Mouse (Mus musculus) spleen, postnatal 4 days (tissue): ENCODE results near the gene Peg10.

ENCODE experiments used
- DNase-seq, 2 experiments: peaks; one replicate each; pipeline ENCODE4 v3.0.0; 2022; ENCODE audit warnings: low spot score in 2 of 2

The Peg10 gene

DNA sequence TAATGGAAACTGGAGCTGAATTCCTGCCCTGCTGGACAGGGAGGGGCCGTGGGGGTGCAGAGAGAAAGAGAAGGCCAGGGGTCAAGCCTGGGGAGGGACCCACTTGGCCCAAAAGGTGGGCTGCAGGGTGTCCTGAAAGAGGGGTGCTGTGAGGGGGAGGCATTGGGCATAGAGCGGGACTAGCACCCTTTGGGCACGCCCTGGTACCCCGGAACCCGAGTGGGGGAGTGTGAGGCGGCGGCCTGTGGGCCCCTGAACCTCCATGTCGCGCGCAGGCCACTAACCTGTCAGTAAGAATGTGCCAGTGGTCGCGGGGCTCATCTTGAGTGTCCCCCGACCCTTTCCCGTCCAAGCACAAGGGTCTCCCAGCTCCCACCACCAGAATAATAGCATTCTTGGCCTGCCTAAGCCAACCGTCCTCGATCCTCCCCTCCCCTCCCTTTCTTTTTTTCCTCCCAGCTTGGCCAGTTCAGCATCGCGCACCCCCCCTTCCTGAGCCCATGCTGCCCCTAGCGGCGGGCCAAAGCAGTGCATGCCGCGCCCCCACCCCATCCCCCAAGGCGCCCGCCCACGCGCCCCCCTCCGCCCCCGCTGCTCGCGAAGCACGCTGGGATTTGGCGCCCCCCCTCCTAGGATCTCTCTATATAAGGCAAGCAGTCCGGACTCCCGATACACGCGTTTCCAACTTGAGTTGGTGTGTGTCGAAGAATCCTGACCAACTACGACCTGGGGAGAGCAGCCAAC is at the start of gene Peg10, which contains the start of gene Sgce:
Peg10 (plus strand) TSS at position 611 of the 744 bp plus-strand sequence.
Sgce (minus strand) TSS at position 512 of the 744 bp plus-strand sequence.
- DNase-seq, result peak; percentile 42 to 79

DNA sequence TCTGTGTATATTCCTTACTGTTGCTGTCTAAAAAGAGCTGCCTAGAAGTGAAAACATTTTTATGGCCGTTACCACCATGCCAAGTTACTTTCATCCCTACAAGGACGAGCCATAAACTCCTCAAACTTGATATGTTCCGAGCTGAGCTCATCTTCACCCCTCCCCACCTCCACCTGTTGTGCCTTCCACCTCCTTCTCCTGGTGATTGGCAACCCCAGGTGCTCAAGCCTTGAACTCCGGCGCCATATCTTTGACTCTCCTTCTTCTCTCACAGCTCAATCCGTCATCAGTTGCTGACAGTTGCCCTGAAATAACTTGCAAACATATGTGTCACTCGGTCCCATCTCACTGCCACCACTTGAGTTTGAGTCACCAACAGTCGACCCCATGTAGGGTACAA is 45.5 kb upstream of the Peg10 start:
- no peak for DNase-seq

DNA sequence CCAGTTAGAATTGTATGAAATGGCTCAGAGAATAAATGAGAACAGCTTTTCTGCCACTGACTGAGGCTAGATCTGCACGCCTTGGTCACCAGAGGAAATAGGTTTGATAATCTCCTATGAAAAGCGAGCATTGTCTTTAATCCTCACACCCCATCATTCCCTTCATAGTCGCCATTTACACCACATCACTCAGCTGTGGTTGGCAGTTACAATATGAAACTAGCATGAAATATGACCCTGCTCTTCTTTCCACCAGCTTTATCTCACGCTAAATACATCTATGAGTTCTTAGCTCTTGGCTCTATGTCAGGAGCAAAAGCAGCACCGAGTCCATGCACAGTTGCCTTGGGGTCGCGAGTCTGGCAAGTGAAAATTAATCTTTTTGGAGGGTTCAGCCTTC is 43.2 kb upstream of the Peg10 start:
- DNase-seq, result no peak

DNA sequence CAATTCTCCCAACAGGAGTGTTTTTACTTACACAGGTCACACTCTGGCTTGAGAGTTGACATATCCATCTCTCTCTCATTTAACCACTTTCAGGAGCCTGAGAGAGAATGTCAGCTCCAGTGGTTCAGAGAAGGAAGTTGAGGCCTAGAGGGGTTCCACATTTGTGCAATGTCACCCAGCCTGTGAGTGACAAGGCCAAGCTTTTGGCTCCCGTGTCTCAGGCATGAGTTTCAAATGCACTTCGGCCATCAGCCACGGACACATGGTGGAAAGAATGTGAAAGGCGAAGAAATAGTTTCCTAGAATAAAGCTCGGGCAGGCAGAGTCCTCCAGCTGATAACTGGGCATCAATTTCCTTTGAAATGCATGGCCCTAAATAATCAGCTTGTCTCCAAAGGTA is 40.7 kb upstream of the Peg10 start:
- no peak for DNase-seq

DNA sequence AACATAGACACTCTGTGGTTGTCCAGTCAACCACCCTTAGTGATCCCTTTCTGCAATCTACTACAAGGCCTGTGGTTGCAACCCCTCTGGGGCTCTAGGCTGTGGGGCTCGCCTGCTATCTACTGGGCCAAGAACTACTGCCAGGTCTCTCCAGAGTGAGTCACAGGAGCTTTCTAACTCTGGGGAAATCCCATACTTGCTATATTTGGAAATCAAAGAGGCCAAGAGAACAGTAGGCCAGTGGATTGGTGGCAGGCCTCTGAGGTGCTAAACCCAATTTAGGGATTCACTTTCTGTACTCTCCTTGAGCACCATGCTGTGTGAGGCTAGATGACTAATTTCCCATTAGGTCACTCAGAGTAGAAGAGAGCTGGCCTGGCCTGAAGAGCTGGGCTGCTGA is 38.1 kb upstream of the Peg10 start:
- DNase-seq, result no peak

DNA sequence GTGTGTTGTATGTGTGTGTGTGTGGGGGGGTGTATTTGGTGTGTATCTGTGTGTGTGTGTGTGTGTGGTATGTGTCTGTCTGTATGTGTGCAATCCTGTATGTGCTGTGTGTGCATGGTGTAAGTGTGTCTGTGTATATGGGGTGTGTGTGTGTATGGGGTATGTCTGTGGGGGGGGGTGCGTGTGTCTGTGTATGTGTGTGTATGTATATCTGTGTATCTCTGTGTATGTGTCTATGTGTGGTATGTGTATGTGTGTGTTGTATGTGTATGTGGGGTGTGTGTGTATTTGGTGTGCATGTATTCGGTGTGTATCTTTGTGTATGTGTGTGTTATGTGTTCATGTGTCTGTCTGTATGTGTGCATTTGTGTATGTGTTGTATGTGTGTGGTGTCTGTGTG is 30.9 kb upstream of the Peg10 start:
- DNase-seq, result no peak

DNA sequence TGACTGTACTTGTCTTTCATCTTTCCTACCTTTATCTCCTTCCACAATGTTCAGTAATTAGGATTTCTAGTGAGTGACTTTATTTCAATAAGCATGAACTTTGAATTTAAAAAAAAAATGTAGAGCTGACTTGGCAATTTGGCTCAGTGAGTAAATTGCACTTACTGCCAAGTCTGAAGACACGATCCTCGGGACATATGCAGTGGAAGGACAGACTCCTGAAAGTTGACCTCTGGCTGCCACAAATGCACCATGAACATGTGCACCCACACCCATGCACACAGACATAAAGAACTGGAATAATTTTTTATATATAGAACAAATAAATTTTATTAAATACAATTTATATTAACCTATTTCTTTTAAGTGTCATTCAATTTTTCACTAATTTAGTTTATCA is 29.8 kb upstream of the Peg10 start:
- no peak for DNase-seq

DNA sequence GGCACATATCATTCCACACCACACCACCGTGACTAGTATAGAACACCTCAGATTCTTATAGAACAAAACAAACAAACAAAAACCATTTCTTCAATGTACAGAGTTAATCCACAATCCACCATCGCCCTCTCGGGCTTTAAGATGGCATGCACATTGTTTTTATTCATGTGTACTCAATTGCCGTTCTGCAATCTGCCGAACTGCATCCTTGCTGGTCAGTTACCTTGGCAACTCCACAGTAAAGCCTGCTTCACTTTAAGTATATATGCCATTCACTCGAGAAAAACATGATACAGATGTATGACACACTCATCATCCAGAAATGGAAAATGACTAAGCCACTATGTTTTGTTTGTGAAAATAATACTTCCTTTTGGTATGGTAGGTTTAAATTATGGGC is 25.0 kb upstream of the Peg10 start:
- no peak for DNase-seq

DNA sequence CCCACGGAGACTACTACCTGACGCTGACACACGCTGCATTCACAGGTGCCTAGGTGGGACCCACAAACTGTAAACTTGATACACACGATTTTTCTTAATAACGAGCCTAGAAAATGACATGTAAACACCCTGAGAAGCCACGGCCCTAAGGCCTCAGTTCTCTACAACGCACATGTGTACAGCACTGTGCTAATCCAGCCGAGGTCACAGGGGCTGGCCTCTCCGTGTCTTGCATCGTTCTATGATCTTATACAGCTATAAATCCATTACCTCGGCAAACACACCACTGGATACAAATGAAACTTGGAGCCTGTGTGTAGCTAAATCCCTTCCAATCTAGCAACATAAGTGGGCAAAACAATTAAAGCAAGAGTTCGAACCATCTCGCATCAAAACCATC is 24.4 kb upstream of the Peg10 start:
- no peak for DNase-seq

DNA sequence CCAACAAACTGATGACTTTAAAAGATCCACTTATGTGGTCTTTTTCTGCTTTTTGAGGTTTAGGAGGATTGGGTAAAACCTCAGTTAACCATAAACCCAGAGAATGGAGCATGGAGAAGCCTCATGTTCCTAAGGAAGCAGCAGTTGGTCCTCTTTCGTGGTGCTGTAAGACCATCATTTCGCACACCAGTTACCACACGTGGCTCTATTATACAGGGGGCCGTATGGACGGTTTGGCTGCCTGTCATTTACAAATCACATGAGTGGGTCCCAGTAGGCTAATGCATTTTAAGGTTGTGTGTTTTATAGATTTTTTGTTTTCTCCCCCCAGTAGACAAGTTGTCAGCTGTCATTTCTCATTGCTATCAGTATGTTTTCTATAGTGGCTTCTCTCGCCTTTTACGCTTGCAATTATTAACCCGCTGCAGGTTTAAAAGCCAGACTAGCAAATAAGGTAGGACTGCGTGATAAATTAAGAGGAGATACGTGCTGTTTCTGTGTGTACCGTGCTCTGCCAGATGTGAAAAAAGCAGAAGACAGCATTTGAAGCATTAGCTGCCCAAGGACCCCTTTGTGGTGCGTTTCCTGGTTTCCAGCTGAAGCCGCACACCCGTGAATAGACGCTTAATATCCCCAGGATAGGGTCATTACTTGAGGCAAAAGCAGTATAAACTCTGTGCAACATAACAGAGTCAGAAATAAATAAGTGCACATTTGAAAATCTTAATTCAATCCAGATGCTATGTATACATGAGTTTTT is 22.9 kb upstream of the Peg10 start:
- DNase-seq, result no peak

DNA sequence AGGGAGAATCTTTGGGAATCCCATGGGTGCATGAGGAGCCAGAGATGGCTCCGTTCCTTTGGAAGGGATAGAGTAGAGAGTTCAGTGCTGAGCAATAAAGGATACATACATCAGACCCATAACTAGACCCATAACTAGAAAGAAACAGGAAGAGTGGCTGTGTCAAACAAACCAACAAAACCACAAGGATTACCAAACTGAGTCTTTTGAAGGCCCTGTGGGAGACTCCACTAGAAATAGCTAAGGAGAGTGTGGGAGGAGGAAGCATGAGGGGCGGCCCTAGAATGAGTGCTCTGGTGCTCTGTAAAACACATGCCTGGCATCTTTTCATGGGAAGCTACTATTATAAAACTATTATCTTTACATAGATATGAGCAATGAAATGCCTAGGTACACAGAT is 18.8 kb upstream of the Peg10 start:
- DNase-seq, result peak in 1 of 2 experiments; percentile 17

DNA sequence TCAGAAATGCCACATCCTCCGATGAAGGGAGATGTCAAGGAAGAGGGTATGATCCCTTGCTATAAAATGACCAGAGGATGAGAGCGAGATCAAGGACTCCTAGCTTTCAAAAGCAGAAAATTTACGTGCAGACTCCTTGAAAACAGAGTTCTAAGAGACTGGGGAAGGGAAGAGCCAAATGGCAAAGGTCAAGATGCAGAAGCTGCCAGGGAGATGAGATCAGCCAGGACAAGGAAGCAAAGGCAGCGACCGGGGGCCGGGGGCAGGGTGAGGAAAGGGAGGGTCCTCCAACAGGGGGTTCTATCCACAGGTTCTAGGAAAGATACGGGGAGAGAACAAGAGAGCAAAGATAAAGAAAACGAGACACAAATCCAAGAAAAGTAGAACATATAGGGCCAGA is 15.4 kb upstream of the Peg10 start:
- DNase-seq, result no peak

DNA sequence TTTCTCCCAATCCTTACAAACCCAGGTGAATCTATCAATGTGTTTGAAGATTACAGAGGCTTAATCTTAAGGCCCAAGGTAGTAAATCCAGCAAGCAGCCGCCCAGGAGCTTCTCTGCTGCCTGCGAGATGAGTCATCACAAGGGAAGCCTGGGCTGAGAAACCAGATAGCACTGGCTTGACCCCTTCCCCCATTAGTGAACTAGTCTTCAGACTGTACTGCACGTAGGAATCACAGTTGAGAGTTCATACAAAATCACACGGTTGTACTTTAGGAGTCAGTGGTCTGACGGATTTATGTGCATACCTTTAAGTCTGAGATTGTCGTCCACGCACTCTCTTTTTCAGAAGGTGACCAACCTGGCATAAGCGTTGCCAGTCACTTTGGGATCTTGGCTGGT is 13.9 kb upstream of the Peg10 start:
- DNase-seq, result no peak

DNA sequence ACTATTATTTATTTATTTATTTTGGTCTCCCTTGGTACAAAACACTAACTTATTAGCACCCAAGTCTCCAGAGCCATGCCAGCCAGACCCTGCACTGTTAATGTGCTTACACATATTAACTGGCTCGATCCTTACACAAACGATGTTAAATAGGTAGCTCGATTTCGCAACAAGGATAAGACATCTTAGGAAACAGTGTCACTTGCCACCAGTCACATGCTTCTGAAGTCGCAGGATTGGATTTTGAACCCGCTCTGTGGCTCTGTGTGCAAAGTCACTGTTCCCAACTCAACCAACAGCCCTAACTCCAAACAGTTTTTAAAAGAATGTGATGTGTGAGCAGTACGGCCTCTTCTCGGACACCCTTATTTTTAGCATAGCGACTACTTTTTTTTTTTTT is 10.7 kb upstream of the Peg10 start:
- DNase-seq, result no peak

DNA sequence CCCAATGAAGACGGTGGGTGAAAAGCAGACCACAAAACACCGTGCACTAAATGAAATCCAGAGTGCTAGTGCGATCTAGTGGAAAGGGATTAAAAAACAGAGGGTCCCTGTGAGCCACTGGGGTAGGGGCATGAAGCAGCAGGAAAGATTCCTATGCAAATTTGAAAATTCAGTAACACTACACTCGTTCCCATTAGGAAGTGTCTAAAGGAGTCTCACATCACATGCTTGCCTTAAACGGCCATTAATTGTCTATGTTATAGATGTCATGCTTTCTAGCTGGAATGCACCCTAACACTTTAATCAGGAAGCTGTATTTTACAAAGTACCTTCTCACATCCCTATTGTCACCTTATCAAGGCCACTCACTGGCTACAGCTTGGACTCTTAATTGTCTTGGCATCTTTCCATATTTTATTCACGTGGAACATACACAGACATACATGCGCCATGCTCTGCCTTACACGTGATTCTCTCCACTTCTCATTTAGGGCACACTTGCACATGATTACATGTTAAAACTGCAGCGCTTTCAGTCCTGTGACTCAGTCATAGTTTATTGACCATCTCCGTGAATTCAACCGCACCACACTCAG is 9.0 kb upstream of the Peg10 start:
- no peak for DNase-seq

DNA sequence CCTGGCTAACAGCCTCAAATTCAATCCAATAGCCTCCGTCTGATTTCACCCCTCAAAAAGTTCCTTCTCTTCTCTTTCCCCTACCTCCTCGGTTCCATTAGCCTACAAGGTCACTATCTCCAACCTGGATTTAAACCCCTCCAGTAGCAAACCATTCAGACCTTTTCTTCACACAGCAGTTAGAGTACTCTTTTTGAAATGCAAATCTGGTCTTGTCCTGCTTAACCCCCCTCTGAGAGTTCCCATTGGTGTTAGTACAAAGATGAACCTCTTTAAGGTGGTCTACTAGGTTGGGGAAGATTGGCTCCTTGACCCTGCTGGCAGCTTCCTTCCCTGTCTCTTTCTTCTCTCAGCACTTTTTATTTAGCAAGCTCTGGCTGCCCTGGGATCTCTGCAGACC is 8.4 kb upstream of the Peg10 start:
- no peak for DNase-seq

DNA sequence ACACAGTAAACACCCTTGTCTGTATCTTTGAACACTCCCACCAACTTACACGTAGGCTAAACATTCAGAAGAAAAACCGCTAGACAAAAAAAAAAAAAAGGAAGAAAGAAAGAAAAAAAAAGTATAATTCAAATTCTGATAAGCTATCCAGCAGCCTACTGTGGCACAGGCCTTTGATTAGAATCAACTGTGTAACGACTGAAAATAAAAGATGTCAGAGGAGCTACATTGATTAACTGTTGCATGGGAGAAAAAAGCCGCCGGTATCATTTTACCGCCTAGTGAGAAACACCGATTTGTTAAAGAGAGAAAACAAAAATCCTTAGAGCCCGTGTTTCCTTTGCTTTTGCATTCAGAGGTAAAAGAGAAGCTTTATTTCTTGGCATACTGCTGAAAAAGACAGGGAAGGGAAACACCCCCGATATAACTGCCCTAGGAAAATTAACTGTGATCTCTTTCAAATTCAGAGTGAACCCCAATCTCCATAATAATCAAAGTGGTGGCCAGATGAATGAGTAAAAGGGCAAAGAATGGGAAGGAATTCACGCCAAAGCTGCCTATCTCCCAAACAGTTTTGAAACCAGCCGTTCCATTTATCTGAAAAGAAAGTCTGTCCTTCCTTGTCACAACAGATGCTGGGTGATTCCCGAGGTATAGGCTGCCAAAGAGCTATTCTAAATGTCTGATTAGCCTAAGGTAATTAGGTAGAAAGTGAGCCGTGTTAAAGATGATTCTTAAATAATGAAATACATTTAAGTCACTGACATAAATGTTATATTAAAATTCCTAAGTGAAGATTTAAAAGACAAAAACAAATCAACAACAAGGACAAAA is 7.4 kb upstream of the Peg10 start:
- DNase-seq, result no peak

DNA sequence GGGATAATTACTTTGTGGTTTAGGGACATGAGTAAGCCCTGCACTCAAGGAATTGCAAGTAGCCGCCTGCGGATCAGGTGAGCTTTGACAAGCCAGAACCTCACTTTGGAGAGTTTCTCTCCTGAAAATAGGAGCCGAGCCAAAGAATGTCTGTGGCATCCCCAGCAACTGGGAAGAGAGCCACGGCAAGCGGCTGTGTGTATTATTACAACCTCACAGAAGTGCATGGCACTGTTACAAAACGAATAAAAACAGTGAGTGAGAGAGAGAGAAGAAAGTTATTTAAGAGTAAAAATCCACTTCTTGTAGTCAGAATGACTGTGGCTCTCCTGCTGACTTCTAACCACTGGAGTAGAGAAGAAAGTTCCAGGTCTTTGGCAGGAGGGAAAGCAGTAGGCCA is 6.6 kb upstream of the Peg10 start:
- DNase-seq, result no peak

DNA sequence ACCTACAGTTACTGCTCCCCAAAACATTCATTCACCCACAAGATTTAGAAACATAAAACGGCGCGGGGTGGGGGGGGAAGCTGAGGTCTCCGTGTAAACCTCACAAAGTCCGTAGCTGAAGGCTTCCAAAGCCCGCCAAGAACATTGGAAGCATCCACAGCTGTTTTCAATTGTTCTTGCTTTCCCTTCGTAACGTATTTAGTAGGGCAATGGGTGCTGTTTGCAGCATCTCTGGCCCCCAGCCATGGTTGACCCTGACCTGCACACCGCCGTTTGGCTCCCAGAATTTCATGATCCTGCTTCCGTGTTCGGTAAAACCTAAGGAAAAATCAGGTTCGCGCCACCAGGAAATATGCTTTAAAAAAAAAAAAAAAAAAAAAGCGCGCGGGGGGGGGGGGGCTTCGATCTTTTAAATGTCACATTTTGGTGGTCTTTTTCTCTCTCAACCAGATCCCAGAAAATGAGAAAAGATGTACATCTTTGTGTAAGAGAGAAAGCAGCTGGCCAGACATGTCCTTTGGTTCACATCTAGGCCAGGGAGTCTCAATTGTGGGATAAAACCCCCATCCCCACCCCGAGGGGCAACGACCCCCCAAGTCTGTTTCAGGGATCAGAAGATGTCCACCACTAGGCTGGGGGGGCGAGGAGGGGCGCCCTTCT is 940 bp upstream of the Peg10 start:
- no peak for DNase-seq

DNA sequence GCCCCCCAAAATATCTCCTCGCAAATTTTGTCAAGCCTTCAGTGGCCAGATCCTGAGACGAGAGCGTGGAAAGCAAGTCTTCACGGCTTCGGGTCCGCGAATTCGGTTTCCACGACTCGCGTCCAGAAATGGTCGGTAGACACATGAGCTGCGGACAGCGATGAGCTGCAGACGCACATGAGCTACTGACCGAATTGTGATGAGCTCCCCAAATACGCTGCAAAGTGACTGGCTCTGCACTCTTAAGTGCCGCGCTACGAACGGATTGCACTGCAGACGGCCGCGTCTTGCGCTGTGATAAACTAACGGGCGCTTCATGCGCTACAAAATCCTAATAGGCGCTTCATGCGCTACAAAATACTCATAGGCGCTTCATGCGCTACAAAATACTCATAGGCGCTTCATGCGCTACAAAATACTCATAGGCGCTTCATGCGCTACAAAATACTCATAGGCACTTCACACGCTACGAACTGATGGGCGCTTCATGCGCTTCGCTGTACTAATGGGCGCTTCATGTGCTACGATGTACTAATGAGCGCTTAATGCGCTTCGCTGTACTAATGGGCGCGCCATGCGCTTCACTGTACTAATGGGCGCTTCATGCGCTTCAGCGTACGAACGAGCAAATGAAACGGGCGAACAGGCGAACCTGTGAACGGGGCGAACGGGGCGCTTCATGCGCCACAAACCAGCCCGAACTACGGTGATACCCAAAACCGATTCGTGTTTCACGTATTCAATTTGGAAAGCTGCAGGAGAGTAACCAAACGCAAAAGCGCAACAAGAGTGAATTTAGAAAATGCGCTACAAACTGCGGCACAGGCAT is 785 bp downstream of the Peg10 start:
- no peak for DNase-seq

DNA sequence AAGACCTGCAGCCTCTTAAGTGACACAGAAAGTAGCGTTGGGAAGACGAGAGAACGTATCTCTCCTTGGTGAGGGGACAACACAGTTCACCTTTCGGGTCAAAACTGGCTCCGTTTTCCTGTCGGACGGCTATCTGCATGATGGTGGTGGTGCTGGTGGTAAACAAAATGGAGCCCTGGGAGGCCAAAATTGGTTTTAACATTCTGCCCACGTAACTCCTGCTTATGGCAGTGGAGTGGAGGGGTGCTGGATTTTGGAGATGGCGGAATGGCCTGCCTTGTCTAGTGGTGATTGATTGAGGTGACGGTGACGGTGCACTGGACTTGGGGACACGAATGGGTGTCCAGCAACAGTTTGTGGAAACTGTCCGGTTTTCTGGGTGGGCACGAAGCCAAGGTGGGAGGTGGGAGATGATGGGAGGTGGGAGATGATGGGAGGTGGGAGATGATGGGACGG is 1.4 kb downstream of the Peg10 start:
- peak in 1 of 2 experiments; percentile 61 for DNase-seq
